Mouse (Mus musculus): Measurements from ENCODE around the gene Ephx1.
A peak's percentile ranks its signal among the peaks of the same experiment; 100 is the strongest.
"Not testable (repeated sequence)": the region's sequence is repeated elsewhere in the genome, so short reads cannot be mapped to it uniquely, and the experiment has no call there.

The Ephx1 gene

DNA sequence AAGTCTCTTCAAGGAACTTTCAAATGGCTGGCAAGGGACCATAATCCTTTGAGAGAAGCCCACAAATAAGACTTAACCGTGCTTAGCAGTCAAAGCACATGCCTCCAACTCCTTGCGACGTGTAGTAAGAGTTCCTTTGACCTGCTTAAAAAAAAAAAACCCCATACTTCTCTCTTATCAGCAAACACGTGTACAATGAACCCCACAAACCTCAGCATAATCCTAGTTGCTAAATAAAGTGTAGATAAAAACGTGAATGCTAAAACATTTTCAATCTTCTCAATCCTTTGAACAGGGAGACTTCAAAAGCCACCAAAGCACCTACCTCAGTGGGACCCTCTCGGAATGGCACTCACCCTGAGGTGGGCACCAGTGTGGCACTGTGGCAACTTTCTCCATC lies 7.3 kb downstream of the Ephx1 start:
- peak; percentile 1 for DNase-seq (ENCODE audit: low spot score)

DNA sequence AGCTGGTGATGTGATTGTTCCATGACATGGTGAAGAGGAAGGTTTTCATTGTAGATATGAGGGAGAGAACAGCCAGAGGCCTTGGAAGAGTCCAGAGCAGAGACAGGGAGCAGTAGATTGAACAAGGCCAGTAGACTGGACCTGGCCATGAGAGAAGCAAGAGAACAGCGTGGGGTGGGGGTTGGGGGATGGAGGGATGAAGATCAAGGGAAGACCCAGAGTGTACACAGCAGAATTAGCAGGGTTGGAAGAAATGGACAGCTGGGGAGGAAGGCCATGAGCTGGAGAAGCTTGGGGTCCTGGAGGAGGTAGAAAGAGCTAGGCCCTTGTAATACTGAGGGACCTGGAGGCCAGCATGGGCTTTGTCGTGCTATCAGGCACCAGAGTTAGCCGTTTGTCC lies 8.3 kb downstream of the Ephx1 start:
- peak; percentile 6 for DNase-seq (ENCODE audit: low spot score)

DNA sequence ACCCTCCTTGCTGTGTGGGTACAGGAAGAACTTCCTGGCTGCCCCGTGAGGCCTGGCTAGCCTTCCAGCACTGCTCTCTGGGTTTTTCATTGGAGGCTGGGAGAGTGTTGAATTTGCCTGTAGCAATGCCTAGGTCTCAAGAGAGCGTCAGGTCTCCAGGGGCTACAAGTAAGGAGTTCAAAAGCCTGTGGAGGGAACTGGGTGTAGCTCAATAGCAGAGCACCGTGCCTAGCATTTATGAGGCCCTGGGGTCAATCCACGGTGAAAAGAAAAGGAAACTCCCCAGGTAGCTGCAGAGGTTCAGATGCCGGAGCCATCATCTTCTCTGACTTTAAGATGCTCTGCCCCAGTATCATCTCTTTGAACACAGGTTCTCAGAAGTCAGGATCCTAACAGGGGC lies 9.1 kb downstream of the Ephx1 start:
- DNase-seq (ENCODE audit: low spot score) = no peak

DNA sequence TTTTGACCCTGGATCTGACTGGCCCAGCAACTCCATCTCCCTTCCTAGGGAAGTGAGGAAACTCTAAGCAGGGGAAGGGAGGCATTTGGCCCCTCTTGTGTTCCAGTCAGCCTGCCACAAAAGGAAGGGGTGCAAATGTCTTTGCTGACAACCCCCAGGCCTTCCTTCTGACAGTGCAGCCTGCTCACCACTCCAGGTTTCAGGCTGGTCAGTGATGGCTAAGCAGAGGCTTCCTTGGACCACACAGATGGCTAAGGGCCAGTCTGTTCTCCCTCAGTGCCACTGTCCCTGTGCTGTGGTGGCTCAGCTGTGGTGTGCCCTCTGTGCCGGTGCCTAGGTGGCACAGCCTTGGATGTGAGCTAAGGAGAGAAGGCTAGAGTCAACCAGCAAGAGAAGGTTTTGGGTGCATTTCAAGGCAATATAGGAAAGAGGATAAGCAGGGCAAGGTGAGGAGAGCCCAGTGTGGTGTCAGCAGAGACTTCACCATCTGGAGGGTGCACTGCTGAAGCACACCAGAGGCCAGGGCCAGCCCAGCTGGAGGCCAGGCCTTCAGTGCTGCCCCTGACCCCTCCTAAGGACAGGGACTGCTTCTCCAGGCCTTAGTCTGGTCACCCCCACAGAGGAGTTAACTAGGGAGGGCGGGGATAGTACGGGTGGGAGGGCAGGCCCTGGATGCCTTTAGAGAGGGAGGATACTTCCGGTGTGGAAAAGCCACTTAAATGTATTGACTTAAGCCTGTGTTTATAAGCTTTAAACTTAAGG lies 10.4 kb downstream of the Ephx1 start:
- DNase-seq (ENCODE audit: low spot score) = peak; percentile 37

DNA sequence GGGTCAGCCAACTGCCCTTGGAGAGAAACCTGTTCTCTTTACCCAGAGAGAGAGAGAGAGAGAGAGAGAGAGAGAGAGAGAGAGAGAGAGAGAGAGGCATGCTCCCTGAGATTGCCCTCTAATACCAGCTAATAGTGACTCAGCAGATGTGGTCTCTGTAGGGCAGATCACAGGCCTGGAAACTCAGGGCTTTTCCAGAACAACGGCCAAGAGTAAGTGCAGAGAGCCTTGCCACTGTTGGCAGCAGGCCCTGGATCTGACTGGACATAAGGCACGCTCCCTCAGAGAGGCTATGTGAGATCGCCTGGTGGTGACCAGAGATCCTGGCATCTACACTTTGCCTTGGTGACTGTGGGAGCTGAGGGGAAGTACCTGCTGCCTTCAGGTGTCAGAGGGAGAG lies 10.9 kb downstream of the Ephx1 start:
- DNase-seq (ENCODE audit: low spot score) = peak; percentile 59

DNA sequence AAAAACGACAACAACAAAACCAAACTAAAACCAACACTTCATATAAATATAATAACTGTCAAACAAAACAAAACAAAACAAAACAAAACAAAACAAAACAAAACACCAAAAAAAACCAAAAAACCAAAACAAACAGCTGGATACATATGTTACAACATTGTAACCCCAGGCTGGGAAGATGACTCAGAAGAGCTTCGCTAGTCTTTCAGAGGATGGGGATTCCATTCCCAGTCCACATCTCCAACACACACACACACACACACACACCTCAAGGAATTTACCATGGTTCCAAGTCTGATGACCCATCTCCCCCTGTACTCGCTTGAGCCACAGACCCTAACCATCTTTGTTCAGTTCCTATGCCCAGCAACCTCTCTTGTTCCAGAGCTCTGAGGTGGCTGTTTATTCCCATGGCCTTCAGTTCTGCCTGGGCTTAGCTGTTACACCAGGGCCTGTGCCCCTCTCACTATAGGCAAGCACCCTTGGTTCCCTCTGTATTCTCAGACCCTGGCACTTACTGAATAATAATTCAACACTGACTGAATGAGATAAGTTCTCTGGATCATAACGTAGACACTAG lies 11.6 kb downstream of the Ephx1 start:
- DNase-seq (ENCODE audit: low spot score) = peak; percentile 0

DNA sequence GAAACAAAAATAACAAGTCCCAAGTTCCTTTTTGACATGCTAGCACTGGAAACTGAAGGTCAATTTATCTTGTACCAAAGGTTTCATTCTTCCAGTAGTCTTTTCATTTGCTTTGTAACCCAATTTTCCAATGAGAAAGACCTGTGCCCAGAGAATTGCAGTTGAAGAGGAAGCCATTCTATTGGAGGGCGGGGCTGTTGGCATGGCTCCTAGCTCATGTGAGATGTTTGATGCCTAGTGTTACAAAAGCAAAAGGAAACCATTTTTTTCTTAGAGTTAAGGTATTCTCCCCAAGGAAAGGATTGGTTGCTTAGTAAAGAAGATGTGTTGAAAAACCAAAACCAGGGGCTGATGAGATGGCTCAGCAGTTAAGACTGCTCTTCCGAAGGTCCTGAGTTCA lies 12.4 kb downstream of the Ephx1 start:
- peak; percentile 20 for DNase-seq (ENCODE audit: low spot score)

DNA sequence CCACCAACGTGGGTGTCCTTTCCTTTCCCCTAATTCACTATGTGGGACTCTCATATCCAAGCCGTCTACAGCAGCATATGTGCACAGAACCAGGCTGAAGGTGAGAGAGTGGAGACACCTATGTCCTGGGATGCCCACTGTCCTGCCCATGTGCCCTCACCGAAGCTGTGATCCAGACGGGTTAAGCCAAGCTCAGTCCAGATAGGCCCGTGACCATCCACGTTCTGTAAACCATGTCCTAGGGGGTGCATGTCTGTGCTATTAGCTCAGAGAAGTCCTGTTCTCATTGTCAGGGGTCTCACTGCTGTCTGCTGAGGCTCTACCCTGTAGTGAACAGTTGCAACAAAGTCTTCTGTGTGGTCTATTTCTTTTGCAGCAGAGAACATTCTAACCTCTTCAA lies 12.9 kb downstream of the Ephx1 start:
- DNase-seq (ENCODE audit: low spot score) = peak; percentile 2

DNA sequence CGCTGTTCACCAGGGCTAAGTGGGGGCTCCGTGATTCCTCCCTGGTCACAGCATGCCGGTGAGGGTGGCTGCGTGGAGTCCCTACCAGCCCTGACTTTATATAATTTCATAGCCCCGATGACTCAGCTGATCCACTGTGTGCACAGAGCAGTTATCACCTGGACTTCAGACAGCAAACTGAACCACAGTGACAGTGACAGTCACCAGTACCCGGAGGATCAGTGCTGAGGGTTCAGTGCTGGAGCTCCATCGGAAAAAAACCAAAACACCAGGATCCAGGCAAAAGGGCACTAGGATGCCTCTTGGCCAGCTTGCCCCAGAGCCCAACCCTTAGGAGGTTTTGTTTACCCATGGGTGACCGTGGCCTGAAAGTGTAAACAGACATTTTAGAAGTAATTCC lies 15.4 kb downstream of the Ephx1 start:
- DNase-seq (ENCODE audit: low spot score) = peak; percentile 3

DNA sequence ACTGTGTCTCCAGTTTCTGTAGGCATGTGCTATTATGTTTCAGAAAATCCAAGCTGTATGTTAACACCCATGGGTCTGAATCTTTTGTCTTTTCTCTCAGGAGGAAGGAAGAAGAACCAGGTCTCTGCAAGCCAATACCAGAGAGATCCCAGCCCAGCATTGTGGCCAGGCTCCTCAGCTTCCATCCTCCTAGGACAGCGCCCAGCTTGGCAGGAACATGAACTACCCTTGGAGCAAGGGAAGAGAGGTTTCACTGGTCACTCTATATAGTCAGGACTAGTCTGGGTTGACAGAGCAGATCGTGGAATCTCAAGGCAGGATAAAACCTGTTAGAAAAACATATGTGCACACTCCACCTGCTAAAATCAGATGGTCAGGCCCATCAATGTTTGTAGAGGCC lies 16.9 kb downstream of the Ephx1 start:
- peak; percentile 1 for DNase-seq (ENCODE audit: low spot score)

DNA sequence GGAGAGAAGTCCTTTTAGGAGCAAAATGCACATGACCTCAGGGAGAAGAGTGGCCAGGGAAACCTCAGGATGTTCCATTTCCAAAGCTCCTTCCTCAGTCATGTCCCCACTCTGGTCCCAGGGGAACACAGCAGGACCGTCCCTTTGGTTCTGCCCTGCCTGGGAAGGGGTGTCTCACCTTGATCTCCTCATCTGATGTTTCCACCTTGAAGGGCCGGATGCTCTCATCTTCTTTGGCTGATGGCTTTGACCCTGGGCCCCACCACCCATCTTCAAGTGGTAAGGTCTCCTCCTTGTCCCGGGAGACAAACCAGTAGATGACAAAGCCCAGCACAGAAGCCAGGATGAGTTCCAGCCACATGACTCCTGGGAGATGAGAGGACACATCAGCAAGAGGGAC lies 19.1 kb downstream of the Ephx1 start:
- no peak for DNase-seq (ENCODE audit: low spot score)

DNA sequence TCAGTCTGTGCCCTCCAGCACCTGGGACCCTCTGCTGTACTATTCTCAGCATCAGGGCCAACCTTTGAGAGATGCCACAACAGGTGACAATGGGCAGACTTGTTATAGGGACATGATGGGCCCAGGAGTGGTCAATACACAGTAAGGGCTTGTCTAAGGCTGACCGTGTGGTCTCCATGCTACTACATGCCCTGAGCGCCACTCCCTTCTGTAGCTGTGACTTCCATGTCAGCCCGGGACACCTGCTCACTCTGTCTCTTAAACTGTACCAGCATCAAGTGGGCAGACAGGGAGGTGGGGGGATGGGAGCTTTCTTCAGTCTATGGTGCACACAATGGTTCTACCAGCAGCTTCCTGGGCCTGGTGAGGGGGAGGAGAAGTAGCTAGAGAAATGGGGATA lies 19.5 kb downstream of the Ephx1 start:
- no peak for DNase-seq (ENCODE audit: low spot score)

DNA sequence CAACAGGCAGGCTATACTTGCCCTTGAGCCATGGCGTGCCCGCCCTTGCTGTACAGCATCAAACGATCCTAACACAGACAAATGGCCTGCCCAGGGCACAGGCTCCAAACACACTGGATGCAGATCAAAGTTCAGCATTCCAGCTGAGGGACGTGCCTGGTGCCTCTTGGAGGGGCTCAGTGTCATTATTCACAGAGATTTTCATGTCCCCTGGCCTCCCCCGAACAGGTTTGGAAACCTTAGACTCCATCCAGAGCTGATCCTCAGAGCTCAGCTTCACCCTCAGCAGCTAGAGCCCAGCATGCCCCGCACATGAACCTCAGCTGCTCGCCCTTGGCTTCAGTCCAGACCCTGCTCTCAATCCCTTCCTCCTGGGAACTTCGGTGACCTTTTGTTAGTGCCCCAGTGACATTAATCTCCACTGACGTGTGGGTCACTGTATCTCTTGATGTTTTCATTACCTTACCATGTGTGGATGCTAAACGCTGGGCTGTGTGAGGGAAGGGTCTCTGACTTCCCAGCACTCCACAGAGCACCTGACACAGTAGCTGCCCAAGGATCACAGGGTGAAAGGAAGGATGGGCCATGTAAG lies 20.1 kb downstream of the Ephx1 start:
- DNase-seq (ENCODE audit: low spot score) = peak; percentile 38

DNA sequence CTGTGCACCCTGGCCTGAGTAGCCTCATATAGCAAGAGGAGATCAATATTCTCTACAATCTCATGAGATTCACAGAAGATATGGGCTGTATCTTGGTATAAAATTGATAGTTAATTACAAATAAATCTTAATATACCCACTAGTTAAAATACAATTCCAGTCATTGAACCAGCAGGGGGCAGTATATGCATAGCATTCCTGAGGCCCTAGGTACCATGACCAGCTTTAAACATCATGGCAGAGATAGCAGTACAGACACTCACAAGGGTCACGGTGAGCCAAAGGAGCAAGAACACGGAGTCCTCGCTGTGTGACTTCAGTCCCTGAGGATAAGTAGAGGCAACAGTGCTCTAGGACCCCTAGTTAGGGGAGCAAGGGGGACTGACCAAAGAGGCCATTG lies 28.6 kb downstream of the Ephx1 start:
- no peak for DNase-seq (ENCODE audit: low spot score)

DNA sequence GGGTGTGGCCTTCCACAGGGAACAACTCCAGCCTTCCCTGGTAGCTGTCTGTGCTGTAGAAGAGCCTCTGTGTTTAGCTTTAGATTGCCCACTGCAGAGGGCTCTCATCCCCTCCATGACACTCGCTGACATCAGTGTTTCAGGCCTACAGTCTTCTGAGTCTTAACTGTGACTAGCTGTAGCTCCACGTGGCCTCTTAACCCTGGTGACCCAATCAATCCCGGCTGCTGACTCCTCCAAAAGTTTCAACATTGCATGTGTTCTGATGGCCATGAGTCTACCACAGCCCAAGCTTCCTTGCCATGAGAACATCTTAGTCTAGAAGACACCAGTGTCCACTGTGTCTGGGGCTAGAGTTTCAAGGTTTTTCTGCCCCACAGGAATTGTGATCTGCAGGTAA lies 30.0 kb downstream of the Ephx1 start:
- DNase-seq (ENCODE audit: low spot score) = no peak

DNA sequence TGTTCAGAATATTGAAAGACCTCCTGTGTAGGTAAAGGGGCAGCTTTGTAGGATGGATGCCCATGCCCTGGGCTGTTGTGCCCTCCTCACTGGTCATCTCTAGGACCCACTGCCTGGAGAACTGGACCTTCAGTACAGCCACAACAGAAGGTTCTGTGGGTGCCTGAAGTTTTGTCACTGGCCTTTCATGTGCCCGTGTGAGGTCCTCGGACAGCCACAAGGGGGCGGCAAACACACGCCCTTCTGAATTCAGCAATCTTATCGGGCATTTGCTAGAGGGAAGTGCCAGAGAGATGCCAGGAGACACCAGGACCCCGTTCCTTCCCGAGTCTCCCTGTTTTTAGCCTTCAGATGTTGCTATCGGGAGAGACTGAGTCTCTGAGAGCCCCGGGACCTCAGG lies 32.9 kb downstream of the Ephx1 start:
- peak; percentile 75 for DNase-seq (ENCODE audit: low spot score)

DNA sequence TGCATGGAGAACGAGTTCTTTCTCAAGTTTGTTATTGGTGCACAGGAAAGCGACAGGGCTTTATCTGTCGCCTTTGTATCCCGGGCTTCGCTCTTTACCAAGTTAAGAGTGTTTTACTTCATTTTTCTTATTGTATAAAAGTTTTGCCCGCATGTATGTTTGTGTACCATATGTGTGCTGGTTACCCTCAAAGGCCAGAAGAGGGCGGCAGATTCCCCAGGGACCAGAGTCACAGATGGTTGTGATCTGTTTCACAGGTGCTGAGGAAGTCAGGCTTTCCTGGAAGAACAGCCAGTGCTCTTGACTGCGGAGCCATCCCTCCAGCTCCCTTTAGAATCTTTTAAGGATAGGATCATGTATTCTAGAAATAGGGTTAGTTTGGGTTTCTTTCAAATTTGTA lies 34.0 kb downstream of the Ephx1 start:
- no peak for DNase-seq (ENCODE audit: low spot score)

DNA sequence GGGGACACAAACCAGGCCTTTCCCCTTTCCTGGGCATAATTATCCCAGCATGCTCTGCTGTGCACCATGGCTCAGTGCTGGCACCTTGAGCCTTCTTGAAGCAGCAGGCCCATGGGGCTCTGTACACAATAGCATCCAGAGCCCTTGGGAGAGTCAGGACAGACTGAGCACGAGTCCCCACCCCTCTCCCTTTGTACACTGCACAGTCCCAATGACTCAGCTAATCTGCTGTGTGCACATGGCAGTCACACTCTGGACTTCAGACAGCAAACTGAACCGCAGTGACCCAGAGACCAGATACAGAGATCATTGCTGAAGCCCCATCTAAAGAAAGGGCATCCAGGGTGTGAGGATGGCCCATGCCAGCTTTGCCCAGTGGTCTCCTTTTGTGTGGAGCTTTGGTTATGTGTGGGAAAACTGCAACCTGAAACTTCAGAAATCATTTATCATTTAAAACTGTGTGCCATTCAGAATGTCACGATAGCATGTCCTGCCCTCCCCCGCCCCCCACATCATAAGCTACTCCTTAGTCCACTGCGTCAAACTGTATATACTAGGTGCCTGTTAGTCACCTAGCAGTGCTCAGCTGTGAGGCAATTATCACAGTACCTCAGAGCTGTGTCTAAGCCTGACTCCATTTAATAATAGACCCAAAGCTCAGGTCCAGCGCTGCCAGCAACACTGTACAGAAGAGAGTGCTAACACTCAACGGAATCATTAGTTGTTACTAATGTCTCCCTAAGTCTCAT lies 39.2 kb downstream of the Ephx1 start:
- DNase-seq (ENCODE audit: low spot score) = not testable (repeated sequence)

DNA sequence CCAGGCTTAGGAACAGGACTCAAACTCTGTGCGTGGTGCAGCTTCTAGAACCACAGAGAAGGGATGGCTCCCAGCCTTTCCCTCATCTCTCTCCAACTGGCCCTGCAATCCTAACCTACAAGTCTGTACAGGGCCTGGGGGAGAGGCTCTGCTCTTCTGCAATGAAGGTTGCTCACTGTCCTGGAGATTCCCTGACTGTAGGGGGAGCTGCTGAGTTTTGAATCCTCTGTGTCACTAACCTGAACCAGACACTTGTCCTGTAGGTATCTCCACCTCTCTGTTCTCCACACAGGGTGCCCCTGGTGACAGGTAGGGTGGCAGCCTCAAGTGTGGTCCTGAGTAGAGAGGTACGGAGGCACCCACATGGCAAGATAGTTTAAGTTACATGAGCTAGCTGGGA lies 40.2 kb downstream of the Ephx1 start:
- DNase-seq (ENCODE audit: low spot score) = no peak

DNA sequence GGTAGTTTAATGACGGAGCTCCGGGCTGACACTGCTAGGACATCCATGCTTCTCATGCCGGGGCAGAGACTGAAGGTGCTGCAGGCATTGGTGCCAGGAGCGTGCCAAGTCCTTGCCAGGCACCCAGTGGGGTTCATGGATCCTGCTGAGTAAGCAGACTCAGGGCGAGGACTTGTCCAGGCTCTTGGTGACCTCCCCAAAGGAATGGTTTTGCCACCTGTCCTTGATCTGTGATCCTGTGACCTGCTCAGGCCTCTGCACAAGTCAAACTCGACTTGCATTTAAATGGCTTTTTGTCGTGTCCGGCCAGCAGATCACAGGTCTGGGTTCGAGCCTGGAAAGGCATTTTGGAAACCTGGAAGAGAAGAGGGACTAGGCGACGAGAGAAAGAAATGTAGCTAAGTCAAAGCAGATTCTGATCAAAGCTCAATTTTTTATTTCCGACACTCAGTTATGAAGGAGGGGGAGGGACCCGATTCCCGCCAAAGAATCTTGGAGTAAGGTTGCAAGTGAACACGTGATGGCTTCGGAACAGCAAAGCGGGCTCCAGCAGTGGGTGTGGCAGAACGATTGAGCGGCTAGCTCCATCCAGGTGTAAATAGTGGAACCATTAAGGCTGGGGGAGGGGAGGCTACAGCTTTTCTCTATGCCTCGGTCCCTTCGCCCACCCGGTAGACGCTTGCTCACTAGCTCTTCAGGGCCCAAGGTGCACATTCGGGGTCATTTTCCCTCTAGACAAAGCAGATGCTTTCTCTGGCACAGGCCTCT lies 41.0 kb downstream of the Ephx1 start:
- no peak for DNase-seq (ENCODE audit: low spot score)

DNA sequence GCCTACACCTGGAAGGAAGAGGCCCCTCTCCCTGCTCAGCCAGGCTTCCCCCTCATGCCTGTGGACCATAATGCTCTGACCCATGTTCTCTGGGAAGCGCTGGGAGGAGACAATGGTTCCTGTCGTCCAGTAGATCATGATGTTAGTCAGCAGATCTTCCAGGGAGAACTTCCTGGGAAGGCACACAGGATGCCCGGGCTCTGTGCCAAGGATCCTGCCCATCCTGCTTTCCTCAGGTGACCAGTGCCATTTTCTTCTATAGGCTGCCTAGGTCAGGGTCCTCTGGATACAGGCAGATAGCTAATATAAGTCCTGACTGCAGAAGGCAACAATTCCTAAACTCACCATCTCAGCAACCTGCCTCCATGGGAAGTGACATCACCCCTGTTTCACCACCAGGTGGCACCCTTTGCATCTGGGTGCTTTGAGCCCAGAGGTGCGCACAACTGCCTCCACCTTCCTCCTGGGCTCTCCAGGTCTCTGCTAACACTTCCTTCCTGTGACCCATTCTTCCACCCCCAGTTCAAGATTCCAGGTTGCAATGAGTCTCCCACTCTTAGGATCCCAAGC lies 44.5 kb downstream of the Ephx1 start:
- peak; percentile 34 for DNase-seq (ENCODE audit: low spot score)
